Mouse (Mus musculus) ES-E14 (cell line): ENCODE results near the gene Gm16253.

ENCODE experiments used
- CHD2 ChIP-seq: IDR thresholded peaks from 2 replicates; pipeline ENCODE4 v1.6.1; 2014; ENCODE audit warnings: mild to moderate bottlenecking, low read depth, low read length, inconsistent platforms
- MAFK ChIP-seq: IDR thresholded peaks from 2 replicates; pipeline ENCODE4 v1.6.1; 2014; ENCODE audit warnings: mild to moderate bottlenecking, low read depth, low read length, inconsistent platforms; ENCODE audit not compliant: insufficient read depth
- ZNF384 ChIP-seq: IDR thresholded peaks from 2 replicates; pipeline ENCODE4 v1.6.1; 2012; ENCODE audit warnings: low read depth, low read length, inconsistent platforms

GRCm38 (mm10) chr3:96563911-96564632, 12.7 kb upstream of the Gm16253 start:
- TF ChIP-seq CHD2 = no peak
- TF ChIP-seq MAFK = no peak
- no peak for TF ChIP-seq ZNF384
